Mouse (Mus musculus) midbrain, embryonic 13.5 days (tissue): ENCODE data around the gene Gm29423. TPM values are rescaled to one million over a fixed set of nuclear protein-coding genes. Genes with fewer than 3 reads are reported as not detected.
"Not testable (repeated sequence)": the region's sequence is repeated elsewhere in the genome, so short reads cannot be mapped to it uniquely, and the experiment has no call there.

Experiments
- ATAC-seq: fragments of 200-750 bp; cut with Nextera tagmentation; 2 replicates; pipeline ENCODE4 v1.8.0; 2017; ENCODE audit warnings: mild to moderate bottlenecking, moderate TSS enrichment, moderate library complexity
- H3K27ac ChIP-seq: fragments of 300-500 bp; sonication (generic); 2 replicates; pipeline ENCODE4 v1.5.1; 2015; ENCODE audit warnings: inconsistent platforms, mild to moderate bottlenecking, moderate library complexity
- H3K27me3 ChIP-seq: fragments of 300-500 bp; sonication (generic); 2 replicates; pipeline ENCODE4 v1.6.1; 2015; ENCODE audit warnings: mild to moderate bottlenecking, inconsistent platforms
- H3K36me3 ChIP-seq: fragments of 300-500 bp; sonication (generic); 2 replicates; pipeline ENCODE4 v1.6.1; 2015; ENCODE audit warnings: mild to moderate bottlenecking, inconsistent platforms
- H3K4me1 ChIP-seq: fragments of 300-500 bp; sonication (generic); replicated peaks from 2 replicates; pipeline ENCODE4 v1.6.1; 2015; ENCODE audit warnings: inconsistent platforms
- H3K4me2 ChIP-seq: fragments of 300-500 bp; sonication (generic); replicated peaks from 2 replicates; pipeline ENCODE4 v1.6.1; 2015; ENCODE audit warnings: moderate library complexity, mild to moderate bottlenecking, inconsistent platforms
- H3K4me3 ChIP-seq: fragments of 300-500 bp; sonication (generic); replicated peaks from 2 replicates; pipeline ENCODE4 v1.5.1; 2015; ENCODE audit warnings: mild to moderate bottlenecking, inconsistent platforms
- H3K9ac ChIP-seq: fragments of 300-500 bp; sonication (generic); replicated peaks from 2 replicates; pipeline ENCODE4 v1.6.1; 2015; ENCODE audit warnings: mild to moderate bottlenecking, inconsistent platforms
- H3K9me3 ChIP-seq: fragments of 300-500 bp; sonication (generic); 2 replicates; pipeline ENCODE4 v1.6.1; 2016; ENCODE audit warnings: mild to moderate bottlenecking, inconsistent platforms
- WGBS: fragments of 180-500 bp; shearing (Covaris S2); methylation state at CpG from one replicate; pipeline ENCODE4 v1.1.7; 2015; 5-methylcytosine and 5-hydroxymethylcytosine counted together
- polyA plus RNA-seq: library from polyadenylated mRNA; unstranded; fragments of >200 nt; fragmentation: Nextera tagmentation; extraction: Ambion mirVana; gene quantifications from 2 replicates; pipeline ENCODE4 v1.2.1, GENCODE M21; 2015

The Gm29423 gene
- polyA plus RNA-seq, result not detected in 2 replicates

- H3K4me3 ChIP-seq, H3K9me3 ChIP-seq, H3K9ac ChIP-seq, H3K27ac ChIP-seq, H3K27me3 ChIP-seq, ATAC-seq, H3K4me1 ChIP-seq, H3K4me2 ChIP-seq, H3K36me3 ChIP-seq: not testable (repeated sequence)
- no CpG with 5 or more reads among the region's 2 CpGs for WGBS
Measured at GRCm38 (mm10) chrY:70303187-70303586, at the start of gene Gm29423, which contains the start of gene Gm29644. Gene Gm29423, minus strand, starts transcription at chrY:70303287. Gene Gm29644, minus strand, starts transcription at chrY:70303343.

- ATAC-seq, H3K4me3 ChIP-seq, H3K27ac ChIP-seq, H3K36me3 ChIP-seq, H3K4me2 ChIP-seq, H3K9ac ChIP-seq, H3K27me3 ChIP-seq, H3K4me1 ChIP-seq, H3K9me3 ChIP-seq: not testable (repeated sequence)
- no CpG with 5 or more reads among the region's 4 CpGs for WGBS
Measured at GRCm38 (mm10) chrY:70273542-70273941, 29.5 kb downstream of the Gm29423 start, which contains the start of gene Gm21118. Gene Gm21118, minus strand, starts transcription at chrY:70273642.

Other genes with a start within 250 kb of the Gm29423 start
- not detected in 2 replicates for gene Gm21118, start 29.6 kb downstream of the Gm29423 start, polyA plus RNA-seq
- not detected in 2 replicates for gene Gm29644, start 56 bp upstream of the Gm29423 start, polyA plus RNA-seq
- gene Gm20888, start 138.6 kb upstream of the Gm29423 start, polyA plus RNA-seq, result not detected in 2 replicates